In genomic region chr2:112534677-112535222, GRCm38 (mm10) we compare ENCODE assay signal across 16 mouse cellular contexts. TPM values are rescaled to one million over a fixed set of nuclear protein-coding genes. Genes with fewer than 3 reads are reported as not detected.
DNase-seq lines count a peak whose midpoint lies in the region; ATAC-seq and TF ChIP-seq lines count a peak whose summit lies in the region.
"Had no signal": no experiment of that assay in that cellular context is flagged by ENCODE, and none has a peak within 500 bp of the region (broad histone marks: within the 10 kb centered on the region; RNA-seq: fewer than 3 reads in every experiment).

No protein-coding gene starts in this region.

- H3K27ac ChIP-seq in cerebellum, adult 2 months (ENCODE audit: insufficient read depth, low read length), result no peak overlapping the region
- no peak overlapping the region for H3K27ac ChIP-seq in left cerebral cortex, adult 2 months
- no peak overlapping the region for H3K27ac ChIP-seq in forebrain, embryonic 16.5 days (ENCODE audit: low read length)
- no peak overlapping the region for H3K27ac ChIP-seq in midbrain, embryonic 16.5 days (ENCODE audit: low read length)
- H3K27ac ChIP-seq: embryonic facial prominence, embryonic 13.5 days; gastrocnemius, adult 2 months; kidney, embryonic 15.5 days; limb, embryonic 12.5 days had no signal

- 0 out of 2 replicates have a peak overlapping the region, but pooled peaks have one; percentile 22 for H3K9ac ChIP-seq in forebrain, embryonic 16.5 days (replicated peaks; ENCODE audit: low read depth, low read length)
- peak overlapping the region; percentile 25 for H3K9ac ChIP-seq in midbrain, embryonic 16.5 days (ENCODE audit: low read depth, low read length)
- H3K9ac ChIP-seq: embryonic facial prominence, embryonic 13.5 days; kidney, embryonic 15.5 days; limb, embryonic 12.5 days had no signal

- H3K9me3 ChIP-seq in forebrain, embryonic 16.5 days (ENCODE audit: control insufficient read depth, low read length), result no peaks in the 10 kb centered on the region
- no peaks in the 10 kb centered on the region for H3K9me3 ChIP-seq in midbrain, embryonic 16.5 days (replicated peaks; ENCODE audit: control insufficient read depth, low read length, poor library complexity, severe bottlenecking)
- H3K9me3 ChIP-seq: embryonic facial prominence, embryonic 13.5 days; G1E; kidney, embryonic 15.5 days; limb, embryonic 12.5 days had no signal

- no peaks in the 10 kb centered on the region for H3K27me3 ChIP-seq in cerebellum, adult 2 months (ENCODE audit: control insufficient read depth, insufficient read depth, low read length)
- H3K27me3 ChIP-seq in forebrain, embryonic 16.5 days (replicated peaks; ENCODE audit: control insufficient read depth, insufficient read depth, low read length), result no peaks in the 10 kb centered on the region
- H3K27me3 ChIP-seq in midbrain, embryonic 16.5 days (ENCODE audit: control insufficient read depth, insufficient read depth, low read depth, low read length), result no peaks in the 10 kb centered on the region
- H3K27me3 ChIP-seq: embryonic facial prominence, embryonic 13.5 days; kidney, embryonic 15.5 days; limb, embryonic 12.5 days had no signal

- WGBS in cerebellum, adult 2 months, result 19% methylated on average over 14 of the region's 14 CpGs
- WGBS in forebrain, embryonic 16.5 days, result 33% methylated on average over 14 of the region's 14 CpGs
- WGBS in midbrain, embryonic 16.5 days, result 43% methylated on average over 14 of the region's 14 CpGs

- intact Hi-C loops in left cerebral cortex, postnatal 4 days (cut with DNase I), result loop anchor here (10.0 kb wide), 1 partner anchor 230 kb away; no protein-coding TSS in a partner anchor
- intact Hi-C loops in left cerebral cortex, adult 2 months (cut with DNase I), result loop anchor here (5.0 kb wide), 2 partner anchors 83 to 228 kb away; no protein-coding TSS in a partner anchor

- TF ChIP-seq POLR2A in cerebellum, adult 2 months (IDR thresholded peaks at IDR 0.05; ENCODE audit: borderline replicate concordance, insufficient read depth, low read length), result no peak

- H3K36me3 ChIP-seq in forebrain, embryonic 16.5 days (ENCODE audit: control insufficient read depth, insufficient read depth), result no peaks in the 10 kb centered on the region
- H3K36me3 ChIP-seq in midbrain, embryonic 16.5 days (ENCODE audit: control insufficient read depth, insufficient read depth, low read length), result no peaks in the 10 kb centered on the region
- H3K36me3 ChIP-seq: embryonic facial prominence, embryonic 13.5 days; kidney, embryonic 15.5 days; limb, embryonic 12.5 days had no signal

- no peak for TF ChIP-seq CTCF in cerebellum, adult 2 months (IDR thresholded peaks at IDR 0.05; ENCODE audit: borderline replicate concordance, insufficient read depth, low read depth, low read length)
- TF ChIP-seq CTCF in left cerebral cortex, adult 2 months (IDR thresholded peaks at IDR 0.05), result no peak

- H3K4me1 ChIP-seq in cerebellum, adult 2 months (ENCODE audit: control insufficient read depth, insufficient read depth, low read length), result no peaks in the 10 kb centered on the region
- peaks cover 6% of the 10 kb centered on the region for H3K4me1 ChIP-seq in forebrain, embryonic 16.5 days (replicated peaks; ENCODE audit: control insufficient read depth, insufficient read depth, low read length)
- H3K4me1 ChIP-seq in midbrain, embryonic 16.5 days (ENCODE audit: control insufficient read depth, insufficient read depth, low read length), result no peaks in the 10 kb centered on the region
- H3K4me1 ChIP-seq: embryonic facial prominence, embryonic 13.5 days; limb, embryonic 12.5 days had no signal

- peak; percentile 24 to 28 for DNase-seq in cerebellum, postnatal 10 days
- no peak for DNase-seq in cerebellum, adult 2 months
- peak; percentile 11 for DNase-seq in left cerebral cortex, postnatal 4 days
- DNase-seq in left cerebral cortex, adult 2 months (ENCODE audit: extremely low spot score in 1 of 2, low spot score in 2 of 2), result no peak
- DNase-seq in spleen, postnatal 4 days (ENCODE audit: low spot score in 2 of 2), result no peak
- DNase-seq: gastrocnemius, adult 2 months; heart, postnatal 10 days; spleen, adult 18-20 months; thymus, postnatal 36 days had no signal

- no peak overlapping the region for H3K4me3 ChIP-seq in cerebellum, adult 2 months (replicated peaks; ENCODE audit: insufficient read depth, low read depth, low read length)
- no peak overlapping the region for H3K4me3 ChIP-seq in left cerebral cortex, adult 2 months
- H3K4me3 ChIP-seq in forebrain, embryonic 16.5 days (replicated peaks; ENCODE audit: low read length), result peak overlapping the region; percentile 26
- H3K4me3 ChIP-seq in midbrain, embryonic 16.5 days (ENCODE audit: low read depth, low read length), result peak overlapping the region; percentile 28
- H3K4me3 ChIP-seq: embryonic facial prominence, embryonic 13.5 days; gastrocnemius, adult 2 months; kidney, embryonic 15.5 days; limb, embryonic 12.5 days had no signal

- peak overlapping the region; percentile 47 for H3K4me2 ChIP-seq in forebrain, embryonic 16.5 days (ENCODE audit: low read length)
- peak overlapping the region; percentile 55 for H3K4me2 ChIP-seq in midbrain, embryonic 16.5 days (ENCODE audit: low read length)
- H3K4me2 ChIP-seq: embryonic facial prominence, embryonic 13.5 days; kidney, embryonic 15.5 days; limb, embryonic 12.5 days had no signal

- ATAC-seq in forebrain, embryonic 16.5 days, result peak; percentile 86
- peak; percentile 74 for ATAC-seq in midbrain, embryonic 16.5 days
- ATAC-seq in erythroblast, adult 5-6 weeks (replicated peaks; ENCODE audit: low FRiP score, poor library complexity, severe bottlenecking), result no peak

RNA-seq across cellular contexts. Expression of gene Aven, which starts 42.0 kb away (rescaled TPM):
- 14.6 and 19.1 TPM in 2 replicates for polyA plus RNA-seq in cerebellum, adult 2 months (2012; rRNA removed)
- 10 to 100 TPM in 1 of 2 experiments, 1 to 10 TPM in 1; 7.3 to 10.8 TPM for total RNA-seq in left cerebral cortex, postnatal 4 days (2021)
- total RNA-seq in left cerebral cortex, adult 2 months (2021), result 10 to 100 TPM in 1 of 2 experiments, 1 to 10 TPM in 1; 9.8 to 11.2 TPM
- polyA plus RNA-seq in forebrain, embryonic 16.5 days (2015; fragmentation: Nextera tagmentation; extraction: Ambion mirVana), result 1.9 and 2.2 TPM in 2 replicates
- 2.6 and 2.7 TPM in 2 replicates for polyA plus RNA-seq in midbrain, embryonic 16.5 days (2015; fragmentation: Nextera tagmentation; extraction: Ambion mirVana)
- total RNA-seq in erythroblast, adult 5-6 weeks (2015; ENCODE audit: low replicate concordance), result 1.0 and 5.6 TPM in 2 replicates
- total RNA-seq in erythroblast, adult 5-6 weeks (2017; ENCODE audit: low replicate concordance), result 4.9 and 6.3 TPM in 2 replicates

RNA-seq across cellular contexts. Expression of gene Chrm5, which starts 54.2 kb away (rescaled TPM):
- polyA plus RNA-seq in cerebellum, adult 2 months (2012; rRNA removed), result 0.16 and 0.41 TPM in 2 replicates
- total RNA-seq in left cerebral cortex, postnatal 4 days (2021), result 1 to 10 TPM; 3.4 to 4.2 TPM
- 1 to 10 TPM; 1.7 to 2.5 TPM for total RNA-seq in left cerebral cortex, adult 2 months (2021)
- polyA plus RNA-seq in forebrain, embryonic 16.5 days (2015; fragmentation: Nextera tagmentation; extraction: Ambion mirVana), result 0.80 and 1.2 TPM in 2 replicates
- 1.4 and 1.5 TPM in 2 replicates for polyA plus RNA-seq in midbrain, embryonic 16.5 days (2015; fragmentation: Nextera tagmentation; extraction: Ambion mirVana)
- total RNA-seq in erythroblast, adult 5-6 weeks (2015; ENCODE audit: low replicate concordance), result not detected in 2 replicates
- not detected in 2 replicates for total RNA-seq in erythroblast, adult 5-6 weeks (2017; ENCODE audit: low replicate concordance)
- total RNA-seq: G1E; heart, postnatal 10 days had no signal
- polyA plus RNA-seq: embryonic facial prominence, embryonic 13.5 days; G1E; limb, embryonic 12.5 days had no signal

Comparison
In these comparisons a context has a peak if more than half of its experiments do, and no peak if none do; other contexts are left out.
1. DNase-seq: peak in cerebellum, postnatal 10 days (2 of 2) and left cerebral cortex, postnatal 4 days (single experiment); none in cerebellum, adult 2 months (0 of 2), left cerebral cortex, adult 2 months (0 of 2) and spleen, postnatal 4 days (0 of 2).
2. H3K4me3 ChIP-seq: peak in forebrain, embryonic 16.5 days (single experiment) and midbrain, embryonic 16.5 days (single experiment); none in cerebellum, adult 2 months (single experiment) and left cerebral cortex, adult 2 months (single experiment).